Mouse (Mus musculus): ENCODE data around the gene Olfr985. TPM values are rescaled to one million over a fixed set of nuclear protein-coding genes. Genes with fewer than 3 reads are reported as not detected.

Gene Olfr985
- polyA plus RNA-seq (2016; fragmentation: Nextera tagmentation; extraction: Ambion mirVana), result not detected in 2 replicates

GRCm38 (mm10) chr9:40130084-40130483, at the start of gene Olfr985:
TSS of gene Olfr985 (minus strand) at chr9:40130184.
- Histone ChIP-seq H3K4me3 (replicated peaks) (no peak within 1 kb of the TSS), H3K4me2 (no peak within 1 kb of the TSS), H3K4me1 (replicated peaks) (no peaks in the 10 kb centered on the region), H3K27ac (no peak within 1 kb of the TSS), H3K27me3 (no peaks in the 10 kb centered on the region), H3K36me3 (no peaks in the 10 kb centered on the region), H3K9ac (replicated peaks) (no peak within 1 kb of the TSS), H3K9me3 (no peaks in the 10 kb centered on the region)
- 79% methylated on average over 1 of the region's 1 CpGs for WGBS
- ATAC-seq (ENCODE audit: insufficient number of reproducible peaks, insufficient read depth, low FRiP score, low TSS enrichment, low read depth), result no peak

- Histone ChIP-seq H3K4me3 (replicated peaks) (no peak overlapping the region), H3K27ac (no peak overlapping the region), H3K4me1 (replicated peaks) (no peaks in the 10 kb centered on the region), H3K36me3 (no peaks in the 10 kb centered on the region), H3K27me3 (no peaks in the 10 kb centered on the region), H3K9me3 (no peaks in the 10 kb centered on the region), H3K9ac (replicated peaks) (no peak overlapping the region), H3K4me2 (no peak overlapping the region)
- WGBS, result 85% methylated on average over 6 of the region's 6 CpGs
- no peak for ATAC-seq (ENCODE audit: insufficient number of reproducible peaks, insufficient read depth, low FRiP score, low TSS enrichment, low read depth)
Measured at GRCm38 (mm10) chr9:40177017-40177416, 47.0 kb upstream of the Olfr985 start.

GRCm38 (mm10) chr9:40166446-40166845, 36.5 kb upstream of the Olfr985 start:
- H3K36me3 ChIP-seq, result no peaks in the 10 kb centered on the region
- H3K27ac ChIP-seq, result no peak overlapping the region
- WGBS, result 94% methylated on average over 1 of the region's 1 CpGs

GRCm38 (mm10) chr9:40155118-40155644, 25.2 kb upstream of the Olfr985 start:
- Histone ChIP-seq H3K27ac (no peak overlapping the region), H3K4me2 (no peak overlapping the region), H3K36me3 (no peaks in the 10 kb centered on the region), H3K4me1 (replicated peaks) (no peaks in the 10 kb centered on the region), H3K4me3 (replicated peaks) (no peak overlapping the region), H3K9ac (replicated peaks) (no peak overlapping the region), H3K9me3 (no peaks in the 10 kb centered on the region), H3K27me3 (no peaks in the 10 kb centered on the region)
- WGBS, result 59% methylated on average over 4 of the region's 4 CpGs
- ATAC-seq (ENCODE audit: insufficient number of reproducible peaks, insufficient read depth, low FRiP score, low TSS enrichment, low read depth), result 0 out of 2 replicates have a peak, but pooled peaks have one; percentile 56

More at GRCm38 (mm10) chr9:40166446-40166845, 36.5 kb upstream of the Olfr985 start:
- ATAC-seq (ENCODE audit: insufficient number of reproducible peaks, insufficient read depth, low FRiP score, low TSS enrichment, low read depth), result no peak
- no peaks in the 10 kb centered on the region for H3K27me3 ChIP-seq
- no peaks in the 10 kb centered on the region for H3K4me1 ChIP-seq (replicated peaks)
- H3K9ac ChIP-seq (replicated peaks), result no peak overlapping the region
- H3K4me3 ChIP-seq (replicated peaks), result no peak overlapping the region
- no peaks in the 10 kb centered on the region; the same call in 1 of the 2 replicates for H3K9me3 ChIP-seq
- no peak overlapping the region for H3K4me2 ChIP-seq

GRCm38 (mm10) chr9:40141544-40141943, 11.6 kb upstream of the Olfr985 start:
- H3K27me3 ChIP-seq, result no peaks in the 10 kb centered on the region
- no peaks in the 10 kb centered on the region for H3K9me3 ChIP-seq
- no peak for ATAC-seq (ENCODE audit: insufficient number of reproducible peaks, insufficient read depth, low FRiP score, low TSS enrichment, low read depth)
- 42% methylated on average over 1 of the region's 1 CpGs for WGBS
- no peak overlapping the region for H3K27ac ChIP-seq
- H3K9ac ChIP-seq (replicated peaks), result no peak overlapping the region
- no peak overlapping the region for H3K4me3 ChIP-seq (replicated peaks)
- H3K36me3 ChIP-seq, result no peaks in the 10 kb centered on the region
- H3K4me1 ChIP-seq (replicated peaks), result no peaks in the 10 kb centered on the region
- H3K4me2 ChIP-seq, result no peak overlapping the region

GRCm38 (mm10) chr9:40139484-40139883, 9.5 kb upstream of the Olfr985 start:
- Histone ChIP-seq H3K4me2 (no peak overlapping the region), H3K27ac (no peak overlapping the region), H3K4me1 (replicated peaks) (no peaks in the 10 kb centered on the region), H3K4me3 (replicated peaks) (no peak overlapping the region), H3K9ac (replicated peaks) (no peak overlapping the region), H3K9me3 (no peaks in the 10 kb centered on the region), H3K36me3 (no peaks in the 10 kb centered on the region), H3K27me3 (no peaks in the 10 kb centered on the region)
- no peak for ATAC-seq (ENCODE audit: insufficient number of reproducible peaks, insufficient read depth, low FRiP score, low TSS enrichment, low read depth)
- WGBS, result 55% methylated on average over 4 of the region's 4 CpGs

GRCm38 (mm10) chr9:40136987-40137688, 7.2 kb upstream of the Olfr985 start:
- Histone ChIP-seq H3K9me3 (no peaks in the 10 kb centered on the region), H3K4me2 (no peak overlapping the region), H3K4me1 (replicated peaks) (no peaks in the 10 kb centered on the region), H3K4me3 (replicated peaks) (no peak overlapping the region), H3K9ac (replicated peaks) (no peak overlapping the region), H3K27me3 (no peaks in the 10 kb centered on the region), H3K27ac (no peak overlapping the region), H3K36me3 (no peaks in the 10 kb centered on the region)
- ATAC-seq (ENCODE audit: insufficient number of reproducible peaks, insufficient read depth, low FRiP score, low TSS enrichment, low read depth), result no peak
- 74% methylated on average over 6 of the region's 6 CpGs for WGBS

- no peaks in the 10 kb centered on the region for H3K36me3 ChIP-seq
- WGBS, result 91% methylated on average over 1 of the region's 1 CpGs
- no peaks in the 10 kb centered on the region for H3K27me3 ChIP-seq
- no peak overlapping the region for H3K9ac ChIP-seq (replicated peaks)
- H3K9me3 ChIP-seq, result no peaks in the 10 kb centered on the region
- H3K27ac ChIP-seq, result no peak overlapping the region
- no peak overlapping the region for H3K4me3 ChIP-seq (replicated peaks)
- no peak overlapping the region for H3K4me2 ChIP-seq
- H3K4me1 ChIP-seq (replicated peaks), result no peaks in the 10 kb centered on the region
- no peak for ATAC-seq (ENCODE audit: insufficient number of reproducible peaks, insufficient read depth, low FRiP score, low TSS enrichment, low read depth)
Measured at GRCm38 (mm10) chr9:40130556-40130955, 572 bp upstream of the Olfr985 start.

- no peak overlapping the region for H3K9ac ChIP-seq (replicated peaks)
- H3K4me3 ChIP-seq (replicated peaks), result no peak overlapping the region
- no peaks in the 10 kb centered on the region for H3K9me3 ChIP-seq
- no peaks in the 10 kb centered on the region for H3K27me3 ChIP-seq
- no peaks in the 10 kb centered on the region for H3K36me3 ChIP-seq
- no peaks in the 10 kb centered on the region; the same call in 1 of the 2 replicates for H3K4me1 ChIP-seq (replicated peaks)
- no peak overlapping the region for H3K4me2 ChIP-seq
- 86% methylated on average over 5 of the region's 5 CpGs for WGBS
- no peak for ATAC-seq (ENCODE audit: insufficient number of reproducible peaks, insufficient read depth, low FRiP score, low TSS enrichment, low read depth)
- H3K27ac ChIP-seq, result no peak overlapping the region
Measured at GRCm38 (mm10) chr9:40117287-40117659, 12.7 kb downstream of the Olfr985 start.

GRCm38 (mm10) chr9:40116645-40117286, 13.2 kb downstream of the Olfr985 start:
- H3K27ac ChIP-seq, result no peak overlapping the region
- no peaks in the 10 kb centered on the region for H3K9me3 ChIP-seq
- no peaks in the 10 kb centered on the region for H3K36me3 ChIP-seq
- no peak overlapping the region for H3K4me3 ChIP-seq (replicated peaks)
- ATAC-seq (ENCODE audit: insufficient number of reproducible peaks, insufficient read depth, low FRiP score, low TSS enrichment, low read depth), result no peak
- no peak overlapping the region for H3K4me2 ChIP-seq
- WGBS, result 61% methylated on average over 10 of the region's 10 CpGs
- H3K9ac ChIP-seq (replicated peaks), result no peak overlapping the region
- no peaks in the 10 kb centered on the region; the same call in 1 of the 2 replicates for H3K4me1 ChIP-seq (replicated peaks)
- no peaks in the 10 kb centered on the region for H3K27me3 ChIP-seq

GRCm38 (mm10) chr9:40114106-40114505, 15.9 kb downstream of the Olfr985 start, which contains the start of gene Olfr984:
TSS of gene Olfr984 (minus strand) at chr9:40114206.
- H3K4me2 ChIP-seq, result no peak within 1 kb of the TSS
- H3K27me3 ChIP-seq, result no peaks in the 10 kb centered on the region
- H3K4me3 ChIP-seq (replicated peaks), result no peak within 1 kb of the TSS
- no peak within 1 kb of the TSS for H3K9ac ChIP-seq (replicated peaks)
- no peaks in the 10 kb centered on the region; the same call in 1 of the 2 replicates for H3K4me1 ChIP-seq (replicated peaks)
- no peak within 1 kb of the TSS for H3K27ac ChIP-seq
- 84% methylated on average over 2 of the region's 2 CpGs for WGBS
- no peak for ATAC-seq (ENCODE audit: insufficient number of reproducible peaks, insufficient read depth, low FRiP score, low TSS enrichment, low read depth)
- H3K9me3 ChIP-seq, result no peaks in the 10 kb centered on the region
- no peaks in the 10 kb centered on the region for H3K36me3 ChIP-seq

Measured in limb, embryonic 12.5 days (tissue).